Mouse (Mus musculus) inflammation-experienced regulatory T-cells, adult 6 months (primary cell): ENCODE results near the gene Mrpl24. TPM values are rescaled to one million over a fixed set of nuclear protein-coding genes. Genes with fewer than 3 reads are reported as not detected.

Source experiments
- ATAC-seq: one replicate; pipeline ENCODE4 v1.8.0; 2017
- polyA plus RNA-seq, 3 experiments: library from polyadenylated mRNA; unstranded; fragments of 100-300 nt; shearing (Covaris generic); gene quantifications; one replicate each; pipeline ENCODE4 v1.2.1; 2017

The Mrpl24 gene
- polyA plus RNA-seq, 3 experiments from 2014 or later: 138 to 191 (median 188) TPM

DNA sequence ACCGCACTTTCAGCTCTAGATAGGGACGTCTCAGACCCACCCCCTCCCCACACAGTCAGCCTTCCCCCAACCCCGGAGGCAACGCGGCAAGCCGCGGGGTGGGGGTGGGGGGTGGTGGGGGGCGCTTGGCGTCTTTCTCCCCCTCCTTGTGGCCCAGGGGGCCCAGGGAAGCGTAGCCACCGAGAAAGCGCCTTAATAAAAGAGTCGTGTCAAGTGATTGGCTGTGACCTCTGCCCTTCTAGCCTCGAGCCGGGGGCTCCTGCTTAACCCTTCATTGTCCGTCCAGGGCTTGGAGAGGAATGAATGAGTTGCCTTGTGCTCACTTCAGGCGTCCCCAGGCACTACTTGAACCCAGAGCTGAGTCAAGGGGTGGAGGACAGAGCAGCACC lies 28.5 kb downstream of the Mrpl24 start:
- ATAC-seq: no peak

DNA sequence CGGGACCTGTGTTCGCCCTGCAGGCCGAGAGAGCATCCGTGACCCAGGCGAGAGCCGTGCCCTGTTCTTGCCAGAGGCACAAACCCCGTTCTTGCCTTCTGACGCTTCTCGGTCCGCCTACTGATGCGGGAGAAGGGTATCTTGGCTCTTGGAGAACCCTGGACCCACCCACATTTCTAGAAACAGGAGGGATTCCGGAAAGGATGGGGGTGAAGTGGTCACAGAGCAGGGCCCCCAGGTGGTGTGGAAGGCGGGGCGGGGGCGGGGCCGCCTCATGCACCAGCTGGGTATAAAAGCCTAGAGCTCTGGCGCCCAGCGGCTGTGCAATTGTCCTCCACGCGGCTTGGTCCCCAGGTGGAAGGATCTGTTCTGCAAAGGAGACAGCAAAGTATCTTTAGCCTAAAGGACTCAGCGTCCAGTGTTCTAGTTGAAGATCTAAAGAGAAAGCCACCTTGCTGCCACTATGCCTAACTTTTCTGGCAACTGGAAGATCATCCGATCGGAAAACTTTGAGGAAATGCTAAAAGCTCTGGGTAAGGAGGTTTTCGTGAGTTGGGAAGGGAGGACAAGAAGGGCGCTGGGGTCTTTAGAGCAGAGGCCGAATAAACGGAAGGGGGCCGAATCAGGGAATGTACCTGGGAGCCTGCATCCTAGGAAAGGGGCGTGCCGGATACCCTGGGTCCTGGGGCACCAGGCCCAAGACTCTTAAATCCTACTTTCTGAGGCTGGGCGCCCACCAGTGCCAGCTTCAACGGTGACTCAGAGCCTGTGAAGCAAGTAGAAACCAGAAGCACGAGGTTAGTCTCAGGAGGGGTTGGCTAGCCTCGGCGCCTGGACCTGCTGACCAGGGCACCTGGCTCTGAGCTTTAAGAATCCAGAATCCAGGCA lies 29.3 kb downstream of the Mrpl24 start, which contains the start of gene Crabp2:
Gene Crabp2 (plus strand): TSS at position 289 of the 888 bp plus-strand sequence.
- no peak for ATAC-seq

DNA sequence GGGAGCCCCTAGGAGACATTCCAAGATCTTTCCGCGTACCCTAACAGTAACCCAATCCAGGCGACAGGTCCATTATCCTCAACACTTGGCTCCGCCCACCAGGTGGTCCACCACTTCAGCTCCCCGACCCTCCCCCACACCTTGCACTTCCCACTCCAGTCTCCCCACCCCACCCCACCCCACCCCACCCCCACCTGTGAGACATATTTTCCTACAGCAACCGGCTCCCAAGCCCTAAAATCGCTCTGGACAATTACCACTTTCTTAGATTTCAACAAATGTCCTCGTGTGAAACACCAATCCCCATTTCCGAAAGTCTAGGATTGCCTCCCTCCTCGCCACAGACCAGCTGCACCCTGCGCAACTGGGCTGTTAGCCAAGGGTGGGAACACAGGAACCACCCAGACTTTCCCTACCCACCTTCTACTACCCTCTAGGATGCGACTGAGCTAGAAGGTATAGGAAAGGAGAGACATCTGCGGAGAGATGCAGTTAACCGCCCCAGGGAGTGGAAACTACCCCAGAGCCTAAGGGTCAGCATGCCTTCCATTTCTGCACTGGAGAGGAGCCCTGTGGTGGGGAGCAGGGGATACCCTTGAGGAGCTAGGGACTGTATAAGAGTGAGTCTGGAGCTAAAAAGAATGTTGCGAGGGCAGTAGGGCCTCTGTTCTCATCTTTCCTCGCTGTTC lies 30.1 kb downstream of the Mrpl24 start:
- ATAC-seq: no peak

DNA sequence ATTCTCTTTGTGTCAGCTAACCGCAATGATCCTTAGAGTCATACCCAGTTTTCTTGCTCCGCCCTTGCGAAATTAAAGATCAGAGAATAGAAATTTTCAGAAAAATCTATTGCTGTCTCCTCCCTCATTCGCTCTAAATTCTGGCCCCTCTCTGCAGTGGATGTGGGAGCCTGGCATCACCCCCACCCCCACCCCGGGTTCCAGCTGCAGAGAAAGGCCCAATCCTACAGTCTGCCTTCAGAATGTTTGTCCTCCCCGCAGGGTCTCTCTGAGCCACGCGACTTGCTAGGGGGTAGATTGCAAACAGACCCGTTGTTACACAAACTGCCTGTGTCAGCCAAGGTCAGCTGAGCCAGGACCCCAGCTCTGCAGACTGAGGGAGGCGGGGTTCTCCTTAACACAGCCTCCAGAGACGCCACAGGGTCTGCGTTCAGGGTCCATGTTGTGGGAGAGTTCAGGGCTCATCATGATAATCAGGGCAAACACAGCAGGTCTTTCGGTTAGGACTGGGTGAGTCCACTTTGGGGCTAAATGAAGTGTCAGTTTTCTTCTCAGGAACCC lies 30.7 kb downstream of the Mrpl24 start:
- no peak for ATAC-seq

DNA sequence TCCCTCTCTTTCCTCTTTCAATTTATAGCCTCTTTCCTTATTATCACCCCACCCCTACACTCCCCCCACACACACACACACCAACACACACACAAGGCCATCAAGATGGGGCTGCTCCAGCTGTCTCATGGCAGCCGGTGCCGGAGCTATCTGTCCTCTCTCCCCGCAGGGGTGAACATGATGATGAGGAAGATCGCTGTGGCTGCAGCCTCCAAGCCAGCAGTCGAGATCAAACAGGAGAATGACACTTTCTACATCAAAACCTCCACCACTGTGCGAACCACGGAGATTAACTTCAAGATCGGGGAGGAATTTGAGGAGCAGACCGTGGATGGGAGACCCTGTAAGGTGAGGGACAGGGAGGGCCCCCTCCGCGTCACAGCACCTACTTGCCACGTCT lies 32.6 kb downstream of the Mrpl24 start:
- ATAC-seq: no peak

DNA sequence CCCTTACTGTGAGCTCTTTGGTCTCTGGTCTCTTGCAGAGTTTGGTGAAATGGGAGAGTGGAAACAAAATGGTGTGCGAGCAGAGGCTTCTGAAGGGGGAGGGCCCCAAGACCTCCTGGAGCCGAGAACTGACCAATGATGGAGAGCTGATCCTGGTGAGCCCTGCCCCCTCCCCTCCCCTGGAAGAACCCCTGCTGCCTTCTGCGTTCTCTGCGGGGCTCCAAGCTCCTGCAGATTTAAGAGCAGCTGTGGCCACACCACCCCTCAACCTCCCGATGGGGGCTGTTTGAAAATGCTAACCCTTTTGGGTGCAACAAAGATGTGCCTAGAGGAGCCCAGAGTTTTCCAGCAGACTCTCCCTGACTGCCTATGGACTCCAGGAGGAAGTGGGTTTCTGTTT lies 33.1 kb downstream of the Mrpl24 start:
- ATAC-seq: no peak

DNA sequence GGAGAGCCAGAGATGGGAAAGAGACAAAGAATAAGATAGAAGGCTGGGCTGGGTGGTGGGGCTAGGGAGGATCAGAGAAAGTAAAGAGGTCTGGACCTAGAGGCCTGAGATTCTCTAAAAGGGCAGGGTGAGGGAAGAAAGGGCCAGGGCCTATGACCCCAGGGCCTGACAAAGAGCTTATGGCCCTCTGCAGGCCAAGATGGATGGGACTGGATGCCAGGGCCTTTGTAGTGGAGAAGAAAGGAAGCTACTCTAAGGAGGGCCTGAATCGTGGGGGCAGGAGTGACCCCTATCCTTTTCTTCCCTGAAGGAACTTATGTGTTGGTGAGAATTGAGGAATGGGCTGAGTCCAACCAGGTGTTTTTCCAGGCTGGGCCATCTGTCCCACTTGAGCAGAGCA lies 38.8 kb downstream of the Mrpl24 start:
- ATAC-seq: no peak

DNA sequence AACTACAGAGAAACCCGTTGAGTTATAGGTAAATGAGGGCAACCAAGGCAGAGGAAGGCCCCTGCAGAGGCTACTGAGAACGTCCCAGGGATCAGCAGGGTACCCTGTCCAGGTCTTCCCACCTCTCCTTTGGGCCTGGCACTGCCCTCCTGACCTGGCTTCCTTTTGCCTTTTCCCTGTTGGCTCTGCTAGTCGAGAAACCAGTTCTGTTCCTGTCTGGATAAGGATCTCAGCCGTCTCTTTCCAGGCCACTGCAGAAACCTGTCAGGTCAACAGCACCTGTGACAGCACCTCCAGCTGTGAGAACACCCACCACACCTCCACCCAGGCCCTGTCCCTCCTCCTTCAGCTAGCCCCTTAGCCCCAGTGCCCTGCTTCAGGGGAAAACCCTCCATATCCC lies 39.2 kb downstream of the Mrpl24 start:
- ATAC-seq: no peak

DNA sequence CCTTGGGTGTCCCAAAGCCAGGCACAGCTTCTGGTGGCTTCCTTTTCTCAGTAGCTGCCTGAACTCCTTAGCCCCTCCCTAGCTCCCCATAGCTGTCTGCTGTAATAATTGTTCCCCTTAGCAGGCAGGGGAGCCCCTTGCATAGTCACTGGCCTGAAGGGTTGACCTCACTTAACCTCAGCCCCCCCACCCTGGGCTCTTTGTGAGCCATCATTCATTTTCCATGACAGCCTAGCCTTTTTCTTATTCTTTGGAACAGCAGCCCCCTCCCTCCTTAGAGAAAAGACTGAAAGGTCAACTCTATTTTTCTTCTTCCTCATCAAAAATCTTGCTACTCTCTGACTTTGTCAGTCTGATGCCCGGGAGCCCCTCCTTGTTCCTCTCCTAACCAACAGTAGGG lies 39.7 kb downstream of the Mrpl24 start:
- ATAC-seq: no peak

DNA sequence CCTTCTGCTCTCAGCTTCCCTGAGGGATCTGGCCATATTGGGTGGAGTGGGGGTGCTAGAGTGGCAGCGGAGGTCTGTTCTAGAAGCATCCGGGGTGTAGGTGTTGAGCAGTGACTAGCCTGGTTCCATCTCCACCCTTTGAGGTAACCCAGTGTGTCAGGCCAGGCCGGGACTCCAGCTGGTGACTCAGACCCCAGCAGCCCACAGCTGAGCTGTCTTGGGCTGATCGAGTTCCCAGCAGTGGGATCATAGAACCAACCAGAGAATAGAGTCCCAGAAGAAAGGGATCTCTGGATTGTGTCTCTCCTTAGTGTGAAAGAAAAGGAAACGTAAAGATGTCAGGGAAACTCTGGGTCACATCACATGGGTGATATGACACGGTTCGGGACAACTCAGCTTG lies 40.1 kb downstream of the Mrpl24 start:
- no peak for ATAC-seq

DNA sequence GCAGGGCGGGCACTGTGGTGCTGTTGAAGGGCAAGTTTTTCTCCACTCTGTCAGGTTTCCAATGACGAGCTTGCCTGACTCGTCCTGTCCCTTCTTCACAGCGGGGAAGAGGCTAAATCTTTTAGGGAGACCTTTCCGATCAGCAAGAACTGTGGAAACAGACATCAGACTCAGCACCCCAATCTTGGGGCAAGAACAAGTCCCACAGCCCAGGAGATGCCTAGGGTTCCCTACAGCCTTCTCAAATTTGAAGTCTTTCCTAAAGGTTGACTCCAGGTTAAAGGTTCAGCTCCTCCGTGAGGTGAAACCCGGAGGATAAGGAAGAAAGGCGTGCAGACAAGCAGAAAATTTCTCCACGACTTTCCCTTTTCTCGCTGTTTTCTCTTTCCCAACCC lies 40.9 kb downstream of the Mrpl24 start:
- no peak for ATAC-seq

DNA sequence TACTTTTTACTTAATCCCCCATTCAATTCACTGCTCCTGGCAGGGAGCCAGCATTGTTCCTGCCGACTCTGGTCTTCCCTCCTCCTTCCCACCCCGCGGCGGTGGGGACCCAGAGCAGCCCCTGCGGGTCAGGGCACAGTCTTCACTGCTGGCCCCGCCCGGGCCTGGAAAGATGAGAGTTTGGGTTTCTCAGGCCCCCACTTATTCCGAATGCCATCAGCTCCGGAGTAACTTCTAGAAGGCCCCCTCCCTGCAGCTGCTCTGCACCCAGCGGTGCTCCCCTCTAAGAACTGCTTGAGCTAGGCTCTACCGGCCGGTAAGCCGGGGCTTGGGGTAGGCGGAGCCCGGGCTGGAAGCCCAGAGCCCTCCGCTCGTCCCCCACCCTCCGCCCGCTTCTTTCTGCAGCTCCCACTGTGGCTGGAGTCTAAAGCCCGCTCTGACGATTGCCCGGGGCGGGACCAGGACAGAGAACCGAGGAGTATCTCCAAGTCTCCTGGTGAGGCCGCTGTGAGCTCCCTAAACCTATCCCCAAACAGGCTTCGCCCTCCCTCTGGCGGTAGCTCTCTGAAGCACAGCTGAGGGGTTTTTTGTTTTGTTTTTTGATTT lies 41.4 kb downstream of the Mrpl24 start:
- peak; percentile 96 for ATAC-seq

DNA sequence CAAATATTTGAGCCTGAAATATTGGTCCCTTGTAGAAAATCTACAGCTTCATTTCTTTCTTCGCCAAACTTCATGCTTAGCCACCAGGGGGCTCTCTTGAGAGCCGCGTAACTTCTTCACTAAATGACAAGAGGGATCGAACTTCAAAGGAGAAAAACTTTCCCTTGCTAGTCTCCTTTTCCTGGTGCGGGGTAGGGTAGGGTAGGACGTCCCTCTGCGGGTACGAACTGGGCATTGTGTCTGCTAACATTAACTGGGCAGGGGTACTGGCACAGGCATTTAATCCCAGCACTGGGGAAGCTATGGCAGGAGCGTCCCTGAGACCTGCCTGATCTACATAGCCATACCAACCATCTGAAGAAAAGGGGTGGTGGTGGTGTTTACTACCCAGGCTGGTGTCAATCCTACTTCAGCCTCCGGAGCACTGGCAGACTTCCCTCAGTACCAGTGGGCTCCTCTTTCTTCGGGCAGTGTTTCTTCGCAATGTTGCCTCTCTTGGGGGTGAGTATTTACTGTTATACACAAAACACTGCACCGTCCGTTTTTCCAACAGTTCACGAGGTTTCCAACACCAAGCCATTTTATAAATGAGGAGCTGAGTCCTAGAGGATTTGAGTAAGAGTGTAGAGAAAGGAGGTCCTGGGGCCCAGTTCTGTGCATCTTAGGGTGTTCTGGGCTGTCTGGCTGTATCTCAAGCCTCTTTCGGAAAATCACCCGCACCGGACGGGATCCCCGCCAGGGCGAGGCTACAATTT lies 51.1 kb downstream of the Mrpl24 start:
- peak; percentile 67 for ATAC-seq

DNA sequence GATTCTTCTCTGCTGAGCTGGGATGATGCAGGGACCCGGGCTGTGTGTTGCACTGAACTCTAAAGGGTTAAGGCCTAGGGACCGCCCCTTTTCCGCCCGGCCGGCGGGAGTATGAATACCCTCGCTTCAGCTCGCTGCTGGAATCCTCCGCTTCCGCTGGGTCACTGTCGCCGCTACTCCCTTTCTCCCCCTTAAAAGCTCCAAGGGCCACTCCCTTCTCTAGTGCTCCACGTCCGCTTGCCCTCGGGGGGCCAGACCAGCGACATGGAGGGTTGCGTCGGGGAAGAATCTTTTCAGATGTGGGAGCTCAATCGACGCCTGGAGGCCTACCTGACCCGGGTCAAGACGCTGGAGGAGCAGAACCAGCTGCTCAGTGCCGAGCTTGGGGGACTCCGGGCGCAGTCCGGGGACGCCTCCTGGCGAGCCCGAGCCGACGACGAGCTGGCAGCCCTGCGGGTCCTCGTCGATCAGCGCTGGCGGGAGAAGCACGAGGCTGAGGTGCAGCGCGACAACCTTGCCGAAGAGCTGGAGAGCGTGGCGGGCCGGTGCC lies 51.7 kb downstream of the Mrpl24 start, which contains the start of gene Nes:
Gene Nes (plus strand): TSS at position 140 of the 550 bp plus-strand sequence.
- ATAC-seq: peak; percentile 17

DNA sequence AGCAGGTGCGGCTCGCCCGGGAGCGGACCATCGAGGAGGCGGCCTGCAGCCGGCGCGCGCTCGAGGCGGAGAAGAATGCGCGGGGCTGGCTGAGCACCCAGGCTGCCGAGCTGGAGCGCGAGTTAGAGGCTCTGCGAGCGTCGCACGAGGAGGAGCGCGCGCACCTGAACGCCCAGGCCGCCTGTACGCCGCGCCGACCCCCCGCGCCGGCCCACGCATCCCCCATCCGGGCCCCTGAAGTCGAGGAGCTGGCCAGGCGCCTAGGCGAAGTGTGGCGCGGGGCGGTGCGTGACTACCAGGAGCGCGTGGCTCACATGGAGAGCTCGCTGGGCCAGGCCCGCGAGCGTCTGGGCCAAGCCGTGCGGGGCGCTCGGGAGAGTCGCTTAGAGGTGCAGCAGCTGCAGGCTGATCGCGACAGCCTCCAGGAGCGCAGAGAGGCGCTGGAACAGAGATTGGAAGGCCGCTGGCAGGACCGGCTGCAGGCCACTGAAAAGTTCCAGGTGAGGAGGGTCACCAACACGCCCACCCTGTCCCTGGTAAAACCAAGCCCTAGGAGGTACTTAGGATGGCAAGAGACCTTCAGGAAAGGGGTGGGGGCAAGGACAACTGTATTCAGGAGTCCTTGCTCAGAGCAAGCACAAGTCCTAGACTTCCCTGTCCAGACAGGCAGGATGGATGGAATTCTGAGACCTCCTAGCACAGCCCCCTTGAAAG lies 52.3 kb downstream of the Mrpl24 start:
- no peak for ATAC-seq

DNA sequence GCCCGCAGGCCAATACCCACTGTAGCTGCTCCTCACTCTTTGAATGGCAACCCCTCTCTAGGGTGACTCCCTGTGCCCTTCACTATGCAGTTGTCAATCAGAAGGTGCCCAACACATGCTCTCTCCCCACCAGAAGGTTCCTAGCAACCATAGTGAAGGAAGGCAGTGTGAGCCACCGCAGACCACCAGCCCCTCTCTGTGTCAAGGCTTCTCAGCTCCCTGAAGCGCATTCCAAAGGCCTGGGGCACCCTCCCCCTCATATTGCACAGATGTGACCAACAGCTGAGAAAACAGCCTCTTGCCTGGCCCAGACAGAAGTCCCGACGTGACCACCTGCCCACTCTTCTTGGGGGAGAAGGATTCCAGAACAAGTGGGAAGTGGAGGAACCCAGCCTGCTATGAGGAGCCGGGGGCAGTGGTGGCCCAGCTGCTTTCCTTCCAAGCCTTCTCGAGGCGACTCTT lies 52.9 kb downstream of the Mrpl24 start:
- no peak for ATAC-seq

DNA sequence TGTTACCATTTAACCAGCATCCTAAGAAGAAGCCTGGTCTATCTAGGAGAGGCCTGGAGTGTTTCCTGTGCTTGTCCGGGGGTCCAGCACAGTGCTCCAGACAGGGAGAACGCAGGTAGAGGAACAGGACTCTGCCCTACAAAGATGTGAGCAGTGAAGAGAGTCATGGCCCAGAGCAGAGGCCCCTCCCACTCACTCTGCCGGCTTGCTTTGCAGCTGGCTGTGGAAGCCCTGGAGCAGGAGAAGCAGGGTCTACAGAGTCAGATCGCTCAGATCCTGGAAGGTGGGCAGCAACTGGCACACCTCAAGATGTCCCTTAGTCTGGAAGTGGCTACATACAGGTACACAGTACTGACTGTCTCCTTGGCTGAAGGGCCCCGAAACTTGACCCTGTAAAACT lies 53.5 kb downstream of the Mrpl24 start:
- no peak for ATAC-seq
